Mouse (Mus musculus) midbrain, postnatal 0 days (tissue): ENCODE results near the gene Tmem235. TPM values are rescaled to one million over a fixed set of nuclear protein-coding genes. Genes with fewer than 3 reads are reported as not detected.
"Not testable (repeated sequence)": the region's sequence is repeated elsewhere in the genome, so short reads cannot be mapped to it uniquely, and the experiment has no call there.

Experiments
- ATAC-seq: fragments of 200-750 bp; cut with Nextera tagmentation; 2 replicates; pipeline ENCODE4 v1.8.0; 2017; ENCODE audit warnings: moderate number of reproducible peaks, mild to moderate bottlenecking, moderate TSS enrichment, moderate library complexity; ENCODE audit not compliant: low FRiP score
- DNase-seq: peaks from one replicate; pipeline ENCODE4 v3.0.0-alpha.2; 2015; ENCODE audit warnings: low spot score
- H3K27ac ChIP-seq: fragments of 300-500 bp; sonication (generic); 2 replicates; pipeline ENCODE4 v1.5.1; 2014; ENCODE audit warnings: low read depth, mild to moderate bottlenecking, low read length, mixed read lengths
- H3K27me3 ChIP-seq: fragments of 300-500 bp; sonication (generic); 2 replicates; pipeline ENCODE4 v1.6.1; 2014; ENCODE audit warnings: low read length, control low read depth, mixed read lengths; ENCODE audit not compliant: insufficient read depth
- H3K36me3 ChIP-seq: fragments of 300-500 bp; sonication (generic); 2 replicates; pipeline ENCODE4 v1.6.1; 2014; ENCODE audit warnings: low read length, control low read depth, mixed read lengths; ENCODE audit not compliant: insufficient read depth
- H3K4me1 ChIP-seq: fragments of 300-500 bp; sonication (generic); 2 replicates; pipeline ENCODE4 v1.6.1; 2014; ENCODE audit warnings: mild to moderate bottlenecking, control low read depth, antibody characterized with exemption, low read length, mixed read lengths; ENCODE audit not compliant: insufficient read depth
- H3K4me2 ChIP-seq: fragments of 300-500 bp; sonication (generic); 2 replicates; pipeline ENCODE4 v1.6.1; 2014; ENCODE audit warnings: low read depth, mild to moderate bottlenecking, low read length, mixed read lengths; ENCODE audit not compliant: poor library complexity, severe bottlenecking
- H3K4me3 ChIP-seq: fragments of 300-500 bp; sonication (generic); 2 replicates; pipeline ENCODE4 v1.5.1; 2014; ENCODE audit warnings: low read depth, mild to moderate bottlenecking, low read length, moderate library complexity
- H3K9ac ChIP-seq: fragments of 300-500 bp; sonication (generic); replicated peaks from 2 replicates; pipeline ENCODE4 v1.6.1; 2014; ENCODE audit warnings: mild to moderate bottlenecking, low read length, moderate library complexity, mixed read lengths; ENCODE audit not compliant: poor library complexity, severe bottlenecking
- H3K9me3 ChIP-seq: fragments of 300-500 bp; sonication (generic); 2 replicates; pipeline ENCODE4 v1.6.1; 2016; ENCODE audit warnings: low read length, control low read depth
- CTCF ChIP-seq: IDR thresholded peaks from 2 replicates; pipeline ENCODE4 v1.5.1; 2016; ENCODE audit warnings: antibody characterized with exemption, mild to moderate bottlenecking
- WGBS: fragments of 180-500 bp; shearing (Covaris S2); extraction: QIAGEN DNeasy Blood & Tissue Kit; methylation state at CpG from one replicate; pipeline ENCODE4 v1.1.7; 2014; 5-methylcytosine and 5-hydroxymethylcytosine counted together
- polyA plus RNA-seq: library from polyadenylated mRNA; unstranded; fragments of >200 nt; fragmentation: Nextera tagmentation; extraction: Ambion mirVana; gene quantifications from 2 replicates; pipeline ENCODE4 v1.2.1, GENCODE M21; 2015
- total RNA-seq: library from RNA; depleted of rRNA; stranded (reverse); fragments of >200 nt; gene quantifications from 2 replicates; pipeline ENCODE4 v1.2.3, GENCODE M21; 2014

Gene Tmem235
- total and polyA plus RNA-seq, 2 experiments from 2014 or later, result 0.16 TPM; not detected in 1

DNA sequence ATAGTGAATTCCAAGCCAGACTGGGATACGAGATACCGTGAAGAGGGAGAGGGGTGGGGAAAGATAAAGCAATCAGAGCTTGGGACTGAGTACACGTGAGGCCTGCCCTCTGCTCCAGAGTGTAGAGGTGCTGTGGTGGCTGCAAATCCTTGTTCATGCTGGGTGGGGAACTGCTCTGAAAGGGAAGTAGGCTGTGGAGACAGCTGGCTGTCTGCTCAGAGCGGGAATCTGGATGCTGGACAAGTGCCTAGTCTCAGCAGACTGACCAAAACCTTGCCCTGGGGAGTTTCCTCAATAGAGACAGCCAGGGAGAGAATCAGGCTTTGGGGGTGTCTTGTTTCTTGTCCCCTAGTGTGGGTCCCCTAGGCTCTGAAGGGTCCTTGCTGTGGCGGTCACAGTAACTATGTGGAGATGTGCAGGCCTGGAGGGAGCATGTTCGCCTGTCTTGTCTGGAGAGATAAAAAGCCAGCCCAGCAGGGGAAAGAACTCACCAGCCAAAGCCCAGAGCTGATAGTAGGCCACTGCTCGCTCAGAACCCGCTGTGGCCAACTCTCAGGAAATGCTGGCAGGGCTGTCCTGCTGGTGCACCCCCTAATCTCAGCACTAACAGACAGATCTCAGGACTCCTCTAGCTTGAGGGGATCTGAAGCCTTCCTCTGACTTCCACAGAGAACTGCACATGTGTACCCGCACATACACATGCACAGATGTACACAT is 31.5 kb upstream of the Tmem235 start:
- TF ChIP-seq CTCF, result no peak
- DNase-seq (peak; percentile 64), ATAC-seq (no peak)
- WGBS, result 50% methylated on average over 9 of the region's 9 CpGs
- no peaks in the 10 kb centered on the region for H3K27me3 ChIP-seq
- no peak overlapping the region for H3K9ac ChIP-seq
- no peak overlapping the region for H3K4me3 ChIP-seq
- 0 out of 2 replicates have a peak, but pooled peaks cover 4% of the 10 kb centered on the region for H3K4me1 ChIP-seq
- no peak overlapping the region for H3K27ac ChIP-seq
- H3K4me2 ChIP-seq, result no peak overlapping the region
- no peaks in the 10 kb centered on the region for H3K9me3 ChIP-seq
- no peaks in the 10 kb centered on the region for H3K36me3 ChIP-seq

DNA sequence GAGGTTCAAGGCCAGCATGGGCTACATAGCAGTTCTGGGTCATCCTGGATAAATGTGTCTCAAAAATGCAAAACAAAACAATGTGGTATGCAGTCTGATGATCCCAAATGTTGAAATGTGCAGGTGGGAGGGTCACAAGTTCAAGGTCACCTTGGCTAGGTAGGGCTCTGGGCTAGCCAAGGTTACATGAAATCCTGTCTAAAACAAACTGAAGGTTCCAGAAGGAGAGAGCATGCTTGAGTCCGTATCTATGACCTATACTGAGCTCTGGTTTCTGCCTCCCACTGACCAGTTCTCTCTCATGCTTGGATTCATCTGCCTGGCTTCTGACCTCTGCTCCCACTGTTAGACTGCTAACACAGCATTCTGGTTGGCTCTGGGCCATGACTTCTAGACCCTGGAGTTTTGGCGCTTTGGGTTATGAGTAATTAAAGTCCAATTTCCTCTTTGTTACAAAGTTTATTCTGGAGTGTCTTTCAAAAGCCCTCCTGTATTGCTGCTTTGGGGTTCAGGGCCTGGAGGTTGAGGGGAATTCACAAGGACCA is 30.8 kb upstream of the Tmem235 start:
- no peak overlapping the region for H3K4me3 ChIP-seq
- no peaks in the 10 kb centered on the region for H3K27me3 ChIP-seq
- 0 out of 2 replicates have a peak, but pooled peaks cover 4% of the 10 kb centered on the region for H3K4me1 ChIP-seq
- no peak overlapping the region for H3K4me2 ChIP-seq
- TF ChIP-seq CTCF, result no peak
- no peaks in the 10 kb centered on the region for H3K36me3 ChIP-seq
- no peak for DNase-seq
- H3K27ac ChIP-seq, result no peak overlapping the region
- no peak for ATAC-seq
- H3K9ac ChIP-seq, result no peak overlapping the region
- WGBS, result 77% methylated on average over 2 of the region's 2 CpGs
- no peaks in the 10 kb centered on the region for H3K9me3 ChIP-seq

DNA sequence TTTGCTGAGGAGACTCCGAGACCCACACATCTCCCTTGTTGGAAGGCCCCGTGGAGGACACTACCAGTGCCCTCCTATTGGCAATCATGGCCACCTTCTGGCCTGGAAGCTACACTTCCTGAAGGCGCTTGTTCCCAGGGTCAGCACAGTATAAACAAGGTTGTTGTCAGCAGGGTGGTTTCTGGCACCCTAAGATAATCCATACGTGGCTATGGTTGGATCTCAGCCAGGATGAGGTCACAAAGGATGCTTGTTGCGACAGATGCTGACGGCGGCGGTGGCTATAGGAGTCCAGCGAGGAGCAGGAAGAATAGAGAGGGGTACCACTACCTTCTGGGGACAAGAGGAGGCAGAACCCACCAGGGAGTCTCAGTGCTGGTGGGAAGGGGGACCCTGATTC is 30.2 kb upstream of the Tmem235 start:
- TF ChIP-seq CTCF, result no peak
- Histone ChIP-seq H3K27me3 (no peaks in the 10 kb centered on the region), H3K4me1 (0 out of 2 replicates have a peak, but pooled peaks cover under 1% of the 10 kb centered on the region), H3K36me3 (no peaks in the 10 kb centered on the region), H3K9ac (no peak overlapping the region), H3K4me2 (no peak overlapping the region), H3K4me3 (no peak overlapping the region), H3K9me3 (no peaks in the 10 kb centered on the region), H3K27ac (no peak overlapping the region)
- DNase-seq (no peak), ATAC-seq (no peak)
- WGBS, result 74% methylated on average over 9 of the region's 9 CpGs

DNA sequence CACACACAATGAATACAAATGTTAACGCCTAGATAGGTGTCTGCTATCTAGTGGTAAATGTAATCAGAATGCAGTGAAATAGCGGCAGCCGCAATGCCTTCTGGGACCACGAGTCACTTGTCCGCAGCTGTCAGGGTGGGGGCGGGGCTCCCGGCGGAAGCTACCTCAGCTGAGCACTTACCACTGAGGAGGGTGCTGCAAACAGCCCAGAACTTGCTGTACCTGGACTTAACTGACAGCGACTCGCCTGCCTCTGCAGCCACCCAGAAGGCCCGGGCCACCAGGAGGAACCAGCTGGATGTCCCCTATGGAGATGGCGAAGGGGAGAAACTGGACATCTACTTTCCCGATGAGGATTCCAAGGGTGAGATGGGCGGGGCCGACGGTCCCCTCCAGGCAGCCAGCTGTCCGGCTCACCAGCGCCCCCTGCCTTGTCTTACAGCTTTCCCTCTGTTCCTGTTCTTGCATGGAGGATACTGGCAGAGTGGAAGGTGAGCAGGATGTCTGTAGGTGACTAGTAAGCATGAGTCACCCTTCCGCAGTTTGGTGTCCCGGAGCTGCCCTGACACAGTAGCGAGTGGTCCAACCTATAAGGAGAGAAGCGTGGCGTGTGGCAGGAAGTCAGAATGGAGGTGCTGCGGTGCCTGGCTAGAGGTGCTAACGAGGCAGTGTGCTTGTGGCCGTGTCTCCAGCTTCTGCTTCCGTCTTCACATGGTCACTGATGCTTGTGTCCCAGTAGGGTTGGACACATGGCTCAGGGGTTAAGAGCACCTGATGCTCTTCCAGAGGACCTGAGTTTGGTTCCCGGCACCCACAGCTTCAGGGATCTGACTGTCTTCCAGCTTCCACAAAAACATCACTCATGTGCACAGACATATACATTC is 28.2 kb upstream of the Tmem235 start:
- H3K4me1 ChIP-seq, result no peaks in the 10 kb centered on the region
- peak overlapping the region; percentile 42 for H3K4me2 ChIP-seq
- ATAC-seq, result peak; percentile 75
- DNase-seq, result peak; percentile 70
- TF ChIP-seq CTCF, result peak; percentile 78
- H3K36me3 ChIP-seq, result no peaks in the 10 kb centered on the region
- peak overlapping the region; percentile 51; the same call in 1 of the 2 replicates for H3K27ac ChIP-seq
- 0 out of 2 replicates have a peak overlapping the region, but pooled peaks have one; percentile 14 for H3K9ac ChIP-seq
- 20% methylated on average over 28 of the region's 28 CpGs for WGBS
- no peaks in the 10 kb centered on the region for H3K27me3 ChIP-seq
- no peaks in the 10 kb centered on the region for H3K9me3 ChIP-seq
- peak overlapping the region; percentile 27 for H3K4me3 ChIP-seq

DNA sequence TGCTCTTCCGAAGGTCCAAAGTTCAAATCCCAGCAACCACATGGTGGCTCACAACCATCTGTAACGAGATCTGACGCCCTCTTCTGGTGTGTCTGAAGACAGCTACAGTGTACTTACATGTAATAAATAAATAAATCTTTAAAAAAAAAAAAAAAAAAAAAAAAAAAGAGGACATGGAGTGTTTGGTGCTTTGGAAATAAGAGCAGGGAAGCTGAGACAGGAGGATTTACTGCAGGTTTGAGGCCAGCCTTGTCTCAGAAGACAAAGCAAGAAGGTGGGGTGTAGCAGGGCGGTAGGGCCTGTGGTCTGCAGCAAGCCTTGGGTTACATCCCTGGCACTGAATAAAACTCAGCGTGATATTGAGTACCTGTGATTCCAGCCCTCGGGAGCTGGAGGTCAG is 27.0 kb upstream of the Tmem235 start:
- not testable (repeated sequence) for H3K4me3 ChIP-seq, H3K27ac ChIP-seq, H3K27me3 ChIP-seq, H3K9me3 ChIP-seq, H3K4me1 ChIP-seq, H3K4me2 ChIP-seq, DNase-seq, ATAC-seq, H3K36me3 ChIP-seq, H3K9ac ChIP-seq
- 96% methylated on average over 4 of the region's 6 CpGs for WGBS
